In genomic region chr7:100086159-100086755, GRCm38 (mm10) we compare ENCODE assay signal across 24 mouse cellular contexts. TPM values are rescaled to one million over a fixed set of nuclear protein-coding genes. Genes with fewer than 3 reads are reported as not detected.
DNase-seq lines count a peak whose midpoint lies in the region; ATAC-seq lines count a peak whose summit lies in the region.
"Had no signal": no experiment of that assay in that cellular context is flagged by ENCODE, and none has a peak within 500 bp of the region (broad histone marks: within the 10 kb centered on the region; RNA-seq: fewer than 3 reads in every experiment).

No protein-coding gene starts in this region.

- no peaks in the 10 kb centered on the region for H3K27me3 ChIP-seq in forebrain, embryonic 12.5 days
- no peaks in the 10 kb centered on the region for H3K27me3 ChIP-seq in forebrain, embryonic 15.5 days
- H3K27me3 ChIP-seq in midbrain, embryonic 10.5 days (ENCODE audit: low read depth, poor library complexity, severe bottlenecking) = no peaks in the 10 kb centered on the region
- no peaks in the 10 kb centered on the region for H3K27me3 ChIP-seq in midbrain, embryonic 13.5 days
- H3K27me3 ChIP-seq in forebrain, embryonic 14.5 days (replicated peaks; ENCODE audit: control insufficient read depth, insufficient read depth, low read length) = no peaks in the 10 kb centered on the region
- H3K27me3 ChIP-seq: heart, embryonic 13.5 days; hindbrain, embryonic 15.5 days; intestine, embryonic 15.5 days; liver, embryonic 15.5 days; neural tube, embryonic 13.5 days had no signal

- DNase-seq in midbrain, embryonic 10.5 days (ENCODE audit: low spot score) = peak; percentile 38
- DNase-seq in forebrain, embryonic 14.5 days (ENCODE audit: low spot score) = peak; percentile 31
- no peak for DNase-seq in lung, postnatal 4 days
- DNase-seq in kidney, postnatal 4 days = no peak
- DNase-seq: adrenal gland, adult 2 months; cerebellum, adult 9-10 months; cerebellum, postnatal 36 days; heart, postnatal 10 days; kidney, adult 8-10 months; liver; lung, embryonic 14.5 days; lung, postnatal 14 days had no signal

- peaks cover 3% of the 10 kb centered on the region; the same call in 1 of the 2 replicates for H3K4me1 ChIP-seq in forebrain, embryonic 12.5 days
- no peaks in the 10 kb centered on the region for H3K4me1 ChIP-seq in forebrain, embryonic 15.5 days
- H3K4me1 ChIP-seq in midbrain, embryonic 10.5 days = peaks cover 14% of the 10 kb centered on the region
- H3K4me1 ChIP-seq in midbrain, embryonic 13.5 days (replicated peaks) = no peaks in the 10 kb centered on the region
- H3K4me1 ChIP-seq in forebrain, embryonic 14.5 days (ENCODE audit: control insufficient read depth, insufficient read depth, low read length) = no peaks in the 10 kb centered on the region
- H3K4me1 ChIP-seq: heart, embryonic 13.5 days; hindbrain, embryonic 15.5 days; liver, embryonic 15.5 days; neural tube, embryonic 13.5 days had no signal

- no peak overlapping the region for H3K4me2 ChIP-seq in forebrain, embryonic 12.5 days
- no peak overlapping the region for H3K4me2 ChIP-seq in forebrain, embryonic 15.5 days (replicated peaks)
- H3K4me2 ChIP-seq in midbrain, embryonic 13.5 days (replicated peaks) = no peak overlapping the region
- H3K4me2 ChIP-seq in forebrain, embryonic 14.5 days (ENCODE audit: low read length) = no peak overlapping the region
- H3K4me2 ChIP-seq: heart, embryonic 13.5 days; hindbrain, embryonic 15.5 days; intestine, embryonic 15.5 days; liver, embryonic 15.5 days; lung, embryonic 14.5 days; neural tube, embryonic 13.5 days had no signal

- ATAC-seq in forebrain, embryonic 12.5 days (ENCODE audit: low FRiP score) = no peak
- no peak for ATAC-seq in forebrain, embryonic 15.5 days (replicated peaks)
- ATAC-seq in midbrain, embryonic 13.5 days = no peak
- ATAC-seq in forebrain, embryonic 14.5 days = no peak
- ATAC-seq: activated CD4-positive, CD25-positive, alpha-beta regulatory T cell, adult 4 months; intestine, embryonic 15.5 days had no signal

- no peak overlapping the region for H3K4me3 ChIP-seq in forebrain, embryonic 12.5 days (replicated peaks)
- no peak overlapping the region for H3K4me3 ChIP-seq in forebrain, embryonic 15.5 days
- no peak overlapping the region for H3K4me3 ChIP-seq in midbrain, embryonic 10.5 days
- H3K4me3 ChIP-seq in midbrain, embryonic 13.5 days (replicated peaks) = no peak overlapping the region
- H3K4me3 ChIP-seq in forebrain, embryonic 14.5 days (ENCODE audit: low read depth, low read length) = no peak overlapping the region
- H3K4me3 ChIP-seq: gastrocnemius, adult 2 months; heart, adult 2 months; heart, embryonic 13.5 days; hindbrain, embryonic 15.5 days; intestine, embryonic 15.5 days; liver, embryonic 15.5 days; neural tube, embryonic 13.5 days had no signal

- peak overlapping the region; percentile 50; the same call in 1 of the 2 replicates for H3K27ac ChIP-seq in forebrain, embryonic 12.5 days
- no peak overlapping the region for H3K27ac ChIP-seq in forebrain, embryonic 15.5 days (replicated peaks)
- H3K27ac ChIP-seq in midbrain, embryonic 10.5 days (replicated peaks) = 0 out of 2 replicates have a peak overlapping the region, but pooled peaks have one; percentile 19
- no peak overlapping the region for H3K27ac ChIP-seq in midbrain, embryonic 13.5 days
- H3K27ac ChIP-seq in forebrain, embryonic 14.5 days (ENCODE audit: low read depth, low read length) = no peak overlapping the region
- H3K27ac ChIP-seq: gastrocnemius, adult 2 months; heart, adult 2 months; heart, embryonic 13.5 days; hindbrain, embryonic 15.5 days; intestine, embryonic 15.5 days; kidney, postnatal 0 days; liver, embryonic 15.5 days; neural tube, embryonic 13.5 days had no signal

- H3K9me3 ChIP-seq in forebrain, embryonic 12.5 days = peaks cover 4% of the 10 kb centered on the region; the same call in 1 of the 2 replicates
- H3K9me3 ChIP-seq in forebrain, embryonic 15.5 days = no peaks in the 10 kb centered on the region; the same call in 1 of the 2 replicates
- H3K9me3 ChIP-seq in midbrain, embryonic 10.5 days (replicated peaks) = peaks cover 10% of the 10 kb centered on the region; the same call in 1 of the 2 replicates
- H3K9me3 ChIP-seq in midbrain, embryonic 13.5 days = no peaks in the 10 kb centered on the region
- no peaks in the 10 kb centered on the region for H3K9me3 ChIP-seq in forebrain, embryonic 14.5 days (replicated peaks; ENCODE audit: control insufficient read depth, low read length)
- H3K9me3 ChIP-seq: heart, embryonic 13.5 days; hindbrain, embryonic 15.5 days; intestine, embryonic 15.5 days; liver, embryonic 15.5 days had no signal

- H3K9ac ChIP-seq in forebrain, embryonic 12.5 days = no peak overlapping the region
- H3K9ac ChIP-seq in forebrain, embryonic 15.5 days (replicated peaks) = no peak overlapping the region
- no peak overlapping the region for H3K9ac ChIP-seq in midbrain, embryonic 13.5 days (replicated peaks)
- no peak overlapping the region for H3K9ac ChIP-seq in forebrain, embryonic 14.5 days (ENCODE audit: low read length)
- H3K9ac ChIP-seq: heart, embryonic 13.5 days; hindbrain, embryonic 15.5 days; intestine, embryonic 15.5 days; liver, embryonic 15.5 days; lung, embryonic 14.5 days; neural tube, embryonic 13.5 days had no signal

- H3K36me3 ChIP-seq in forebrain, embryonic 12.5 days (replicated peaks) = peaks cover 90% of the 10 kb centered on the region
- H3K36me3 ChIP-seq in forebrain, embryonic 15.5 days = peaks cover 59% of the 10 kb centered on the region
- H3K36me3 ChIP-seq in midbrain, embryonic 10.5 days = peaks cover 98% of the 10 kb centered on the region
- H3K36me3 ChIP-seq in midbrain, embryonic 13.5 days = peaks cover 73% of the 10 kb centered on the region
- peaks cover 92% of the 10 kb centered on the region for H3K36me3 ChIP-seq in forebrain, embryonic 14.5 days (ENCODE audit: control insufficient read depth, insufficient read depth, low read length)

- 50% methylated on average over 8 of the region's 8 CpGs for WGBS in forebrain, embryonic 12.5 days
- WGBS in forebrain, embryonic 15.5 days = 28% methylated on average over 8 of the region's 8 CpGs
- 51% methylated on average over 8 of the region's 8 CpGs for WGBS in midbrain, embryonic 10.5 days
- 31% methylated on average over 8 of the region's 8 CpGs for WGBS in midbrain, embryonic 13.5 days
- WGBS in forebrain, embryonic 14.5 days = 19% methylated on average over 8 of the region's 8 CpGs

RNA-seq across cellular contexts. Expression of gene Pold3, which starts 35.1 kb away (rescaled TPM):
- 98.4 and 98.7 TPM in 2 replicates for polyA plus RNA-seq in forebrain, embryonic 12.5 days (2016; fragmentation: Nextera tagmentation; extraction: Ambion mirVana)
- 54.5 and 54.9 TPM in 2 replicates for polyA plus RNA-seq in forebrain, embryonic 15.5 days (2015; fragmentation: Nextera tagmentation; extraction: Ambion mirVana)
- 114 and 117 TPM in 2 replicates for polyA plus RNA-seq in midbrain, embryonic 10.5 days (2016; fragmentation: Nextera tagmentation; extraction: Ambion mirVana)
- polyA plus RNA-seq in midbrain, embryonic 13.5 days (2015; fragmentation: Nextera tagmentation; extraction: Ambion mirVana) = 57.1 and 59.4 TPM in 2 replicates
- 49.9 and 54.1 TPM in 2 replicates for polyA plus RNA-seq in forebrain, embryonic 14.5 days (2014; fragmentation: Nextera tagmentation; extraction: Ambion mirVana)

Comparison
In these comparisons a context has a peak if more than half of its experiments do, and no peak if none do; other contexts are left out.
1. H3K27ac ChIP-seq: peak in forebrain, embryonic 12.5 days (single experiment) and midbrain, embryonic 10.5 days (single experiment); none in forebrain, embryonic 15.5 days (single experiment), midbrain, embryonic 13.5 days (single experiment) and forebrain, embryonic 14.5 days (single experiment).
2. DNase-seq: peak in midbrain, embryonic 10.5 days (single experiment) and forebrain, embryonic 14.5 days (single experiment); none in lung, postnatal 4 days (0 of 2) and kidney, postnatal 4 days (0 of 2).